Mouse (Mus musculus): ENCODE measurements around the gene Wdr37. TPM values are rescaled to one million over a fixed set of nuclear protein-coding genes. Genes with fewer than 3 reads are reported as not detected.
"Not testable (repeated sequence)": the region's sequence is repeated elsewhere in the genome, so short reads cannot be mapped to it uniquely, and the experiment has no call there.

The Wdr37 gene
- polyA plus RNA-seq, 1 experiment = 32.8 TPM

GRCm38 (mm10) chr13:8842273-8842672 lies 29.4 kb downstream of the Wdr37 start:
- Histone ChIP-seq H3K4me1 (ENCODE audit: control insufficient read depth, insufficient read depth, low read length) (no peaks in the 10 kb centered on the region), H3K27ac (ENCODE audit: insufficient read depth, low read length) (no peak overlapping the region), H3K4me3 (ENCODE audit: insufficient read depth, low read length) (no peak overlapping the region)
- no peak for TF ChIP-seq CTCF (IDR thresholded peaks at IDR 0.05; ENCODE audit: borderline replicate concordance, insufficient read depth, low read length)
- no peak for TF ChIP-seq POLR2A (IDR thresholded peaks at IDR 0.05; ENCODE audit: low read depth, low read length)

- H3K4me1 ChIP-seq (ENCODE audit: control insufficient read depth, insufficient read depth, low read length); H3K27ac ChIP-seq (ENCODE audit: insufficient read depth, low read length); H3K4me3 ChIP-seq (ENCODE audit: insufficient read depth, low read length): not testable (repeated sequence)
Observed at GRCm38 (mm10) chr13:8841846-8842245, 29.9 kb downstream of the Wdr37 start.

- Histone ChIP-seq H3K27ac (ENCODE audit: insufficient read depth, low read length) (no peak overlapping the region), H3K4me3 (ENCODE audit: insufficient read depth, low read length) (no peak overlapping the region), H3K4me1 (ENCODE audit: control insufficient read depth, insufficient read depth, low read length) (no peaks in the 10 kb centered on the region)
- TF ChIP-seq POLR2A (IDR thresholded peaks at IDR 0.05; ENCODE audit: low read depth, low read length) = no peak
- no peak for TF ChIP-seq CTCF (IDR thresholded peaks at IDR 0.05; ENCODE audit: borderline replicate concordance, insufficient read depth, low read length)
Observed at GRCm38 (mm10) chr13:8840941-8841340, 30.8 kb downstream of the Wdr37 start.

- Histone ChIP-seq H3K4me1 (ENCODE audit: control insufficient read depth, insufficient read depth, low read length) (no peaks in the 10 kb centered on the region), H3K27ac (ENCODE audit: insufficient read depth, low read length) (no peak overlapping the region), H3K4me3 (ENCODE audit: insufficient read depth, low read length) (no peak overlapping the region)
- TF ChIP-seq POLR2A (IDR thresholded peaks at IDR 0.05; ENCODE audit: low read depth, low read length) = no peak
- no peak for TF ChIP-seq CTCF (IDR thresholded peaks at IDR 0.05; ENCODE audit: borderline replicate concordance, insufficient read depth, low read length)
Observed at GRCm38 (mm10) chr13:8839937-8840336, 31.8 kb downstream of the Wdr37 start.

- Histone ChIP-seq H3K4me1 (ENCODE audit: control insufficient read depth, insufficient read depth, low read length) (no peaks in the 10 kb centered on the region), H3K27ac (ENCODE audit: insufficient read depth, low read length) (no peak overlapping the region)
- TF ChIP-seq POLR2A (IDR thresholded peaks at IDR 0.05; ENCODE audit: low read depth, low read length) (no peak), CTCF (IDR thresholded peaks at IDR 0.05; ENCODE audit: borderline replicate concordance, insufficient read depth, low read length) (no peak)
Observed at GRCm38 (mm10) chr13:8839111-8839510, 32.6 kb downstream of the Wdr37 start.

GRCm38 (mm10) chr13:8838394-8838793 lies 33.3 kb downstream of the Wdr37 start:
- no peak overlapping the region for H3K27ac ChIP-seq (ENCODE audit: insufficient read depth, low read length)
- no peak overlapping the region for H3K4me3 ChIP-seq (ENCODE audit: insufficient read depth, low read length)
- TF ChIP-seq CTCF (IDR thresholded peaks at IDR 0.05; ENCODE audit: borderline replicate concordance, insufficient read depth, low read length) (no peak), POLR2A (IDR thresholded peaks at IDR 0.05; ENCODE audit: low read depth, low read length) (no peak)
- H3K4me1 ChIP-seq (ENCODE audit: control insufficient read depth, insufficient read depth, low read length) = no peaks in the 10 kb centered on the region

More at GRCm38 (mm10) chr13:8839111-8839510, 32.6 kb downstream of the Wdr37 start:
- no peak overlapping the region for H3K4me3 ChIP-seq (ENCODE audit: insufficient read depth, low read length)

GRCm38 (mm10) chr13:8834573-8834972 lies 37.1 kb downstream of the Wdr37 start:
- Histone ChIP-seq H3K4me1 (ENCODE audit: control insufficient read depth, insufficient read depth, low read length) (no peaks in the 10 kb centered on the region), H3K4me3 (ENCODE audit: insufficient read depth, low read length) (no peak overlapping the region), H3K27ac (ENCODE audit: insufficient read depth, low read length) (no peak overlapping the region)
- TF ChIP-seq POLR2A (IDR thresholded peaks at IDR 0.05; ENCODE audit: low read depth, low read length) (no peak), CTCF (IDR thresholded peaks at IDR 0.05; ENCODE audit: borderline replicate concordance, insufficient read depth, low read length) (no peak)

- no peak for TF ChIP-seq CTCF (IDR thresholded peaks at IDR 0.05; ENCODE audit: borderline replicate concordance, insufficient read depth, low read length)
- no peak for TF ChIP-seq POLR2A (IDR thresholded peaks at IDR 0.05; ENCODE audit: low read depth, low read length)
- H3K4me3 ChIP-seq (ENCODE audit: insufficient read depth, low read length) = no peak overlapping the region
Observed at GRCm38 (mm10) chr13:8831546-8832251, 40.0 kb downstream of the Wdr37 start.

GRCm38 (mm10) chr13:8830696-8831095 lies 41.0 kb downstream of the Wdr37 start:
- Histone ChIP-seq H3K4me1 (ENCODE audit: control insufficient read depth, insufficient read depth, low read length) (no peaks in the 10 kb centered on the region), H3K4me3 (ENCODE audit: insufficient read depth, low read length) (no peak overlapping the region), H3K27ac (ENCODE audit: insufficient read depth, low read length) (no peak overlapping the region)
- TF ChIP-seq POLR2A (IDR thresholded peaks at IDR 0.05; ENCODE audit: low read depth, low read length) = no peak
- TF ChIP-seq CTCF (IDR thresholded peaks at IDR 0.05; ENCODE audit: borderline replicate concordance, insufficient read depth, low read length) = no peak

More at GRCm38 (mm10) chr13:8831546-8832251, 40.0 kb downstream of the Wdr37 start:
- no peak overlapping the region for H3K27ac ChIP-seq (ENCODE audit: insufficient read depth, low read length)
- no peaks in the 10 kb centered on the region for H3K4me1 ChIP-seq (ENCODE audit: control insufficient read depth, insufficient read depth, low read length)

GRCm38 (mm10) chr13:8829784-8830183 lies 41.9 kb downstream of the Wdr37 start:
- no peak overlapping the region for H3K27ac ChIP-seq (ENCODE audit: insufficient read depth, low read length)
- H3K4me1 ChIP-seq (ENCODE audit: control insufficient read depth, insufficient read depth, low read length) = no peaks in the 10 kb centered on the region
- no peak for TF ChIP-seq CTCF (IDR thresholded peaks at IDR 0.05; ENCODE audit: borderline replicate concordance, insufficient read depth, low read length)
- TF ChIP-seq POLR2A (IDR thresholded peaks at IDR 0.05; ENCODE audit: low read depth, low read length) = no peak
- H3K4me3 ChIP-seq (ENCODE audit: insufficient read depth, low read length) = no peak overlapping the region
